Mouse (Mus musculus) lung, adult 2 months (tissue): Measurements from ENCODE around the gene Mid2. TPM values are rescaled to one million over a fixed set of nuclear protein-coding genes. Genes with fewer than 3 reads are reported as not detected.
A peak's percentile ranks its signal among the peaks of the same experiment; 100 is the strongest.

Source experiments
- DNase-seq: peaks from one replicate; pipeline ENCODE4 v3.0.0; 2022
- H3K4me1 ChIP-seq: fragments of 200-500 bp; 2 replicates; pipeline ENCODE4 v1.6.1; 2011; ENCODE audit warnings: low read length; ENCODE audit not compliant: control insufficient read depth, insufficient read depth
- H3K4me3 ChIP-seq: fragments of 200-500 bp; replicated peaks from 2 replicates; pipeline ENCODE3; 2011; ENCODE audit warnings: low read depth, mild to moderate bottlenecking, control low read depth, low read length; ENCODE audit errors: extremely low read depth
- CTCF ChIP-seq: fragments of 200-500 bp; IDR thresholded peaks from 2 replicates; pipeline ENCODE4 v1.5.1; 2011; ENCODE audit warnings: mild to moderate bottlenecking, low read length, control low read depth; ENCODE audit not compliant: insufficient read depth
- POLR2A ChIP-seq: fragments of 200-500 bp; IDR thresholded peaks from 2 replicates; pipeline ENCODE4 v1.6.1; 2011; ENCODE audit warnings: low read depth, mild to moderate bottlenecking, control low read depth, low read length, borderline replicate concordance; ENCODE audit errors: extremely low read depth
- WGBS: fragments of 180-500 bp; shearing (Covaris S2); methylation state at CpG from one replicate; pipeline ENCODE4 v1.1.7; 2018; 5-methylcytosine and 5-hydroxymethylcytosine counted together
- polyA plus RNA-seq: library from polyadenylated mRNA; depleted of rRNA; stranded (reverse); fragments of >200 nt; gene quantifications from 2 replicates; pipeline ENCODE4 v1.2.3, GENCODE M21; 2012; rRNA removed

Gene Mid2
- polyA plus RNA-seq, 1 experiment: 23.3 TPM

GRCm38 (mm10) chrX:140703224-140703623 lies 38.8 kb downstream of the Mid2 start:
- Histone ChIP-seq H3K4me1 (peaks cover 5% of the 10 kb centered on the region), H3K4me3 (no peak overlapping the region)
- DNase-seq: no peak
- no peak for TF ChIP-seq POLR2A
- no peak for TF ChIP-seq CTCF
- 82% methylated on average over 1 of the region's 1 CpGs for WGBS

GRCm38 (mm10) chrX:140706077-140706476 lies 41.7 kb downstream of the Mid2 start:
- no peak for DNase-seq

GRCm38 (mm10) chrX:140722400-140722799 lies 58.0 kb downstream of the Mid2 start:
- WGBS: 42% methylated on average over 4 of the region's 4 CpGs
- Histone ChIP-seq H3K4me1 (0 out of 2 replicates have a peak, but pooled peaks cover 2% of the 10 kb centered on the region), H3K4me3 (no peak overlapping the region)
- peak; percentile 10 for DNase-seq
- TF ChIP-seq POLR2A (no peak), CTCF (no peak)

More at GRCm38 (mm10) chrX:140706077-140706476, 41.7 kb downstream of the Mid2 start:
- H3K4me1 ChIP-seq: peaks cover 3% of the 10 kb centered on the region
- no peak overlapping the region for H3K4me3 ChIP-seq
- 64% methylated on average over 4 of the region's 4 CpGs for WGBS
- TF ChIP-seq POLR2A: no peak
- TF ChIP-seq CTCF: no peak

GRCm38 (mm10) chrX:140738986-140739385 lies 74.6 kb downstream of the Mid2 start:
- H3K4me1 ChIP-seq: no peaks in the 10 kb centered on the region; the same call in 1 of the 2 replicates
- TF ChIP-seq POLR2A (no peak), CTCF (no peak)
- no peak overlapping the region for H3K4me3 ChIP-seq
- no peak for DNase-seq

GRCm38 (mm10) chrX:140743213-140743612 lies 78.8 kb downstream of the Mid2 start:
- 55% methylated on average over 5 of the region's 5 CpGs for WGBS
- Histone ChIP-seq H3K4me1 (no peaks in the 10 kb centered on the region), H3K4me3 (no peak overlapping the region)
- TF ChIP-seq POLR2A (no peak), CTCF (no peak)
- no peak for DNase-seq

- DNase-seq: no peak
Measured at GRCm38 (mm10) chrX:140769794-140770193, 105.4 kb downstream of the Mid2 start.

GRCm38 (mm10) chrX:140805340-140805739 lies 140.9 kb downstream of the Mid2 start:
- 81% methylated on average over 2 of the region's 2 CpGs for WGBS

More at GRCm38 (mm10) chrX:140769794-140770193, 105.4 kb downstream of the Mid2 start:
- no peaks in the 10 kb centered on the region for H3K4me1 ChIP-seq
- H3K4me3 ChIP-seq: no peak overlapping the region
- TF ChIP-seq CTCF (no peak), POLR2A (no peak)
- WGBS: 50% methylated on average over 1 of the region's 1 CpGs

GRCm38 (mm10) chrX:140813312-140814006 lies 149.1 kb downstream of the Mid2 start, which contains the start of gene Tex13b:
TSS of gene Tex13b (minus strand) at chrX:140813433.
- TF ChIP-seq POLR2A (no peak), CTCF (no peak)
- DNase-seq: no peak
- 92% methylated on average over 22 of the region's 22 CpGs for WGBS
- Histone ChIP-seq H3K4me1 (no peaks in the 10 kb centered on the region), H3K4me3 (no peak within 1 kb of the TSS)

More at GRCm38 (mm10) chrX:140805340-140805739, 140.9 kb downstream of the Mid2 start:
- DNase-seq: peak; percentile 2
- H3K4me3 ChIP-seq: no peak overlapping the region
- TF ChIP-seq POLR2A (no peak), CTCF (no peak)
- no peaks in the 10 kb centered on the region for H3K4me1 ChIP-seq

Other genes starting within 250 kb of the Mid2 start
- gene Prps1, start 208.0 kb upstream of the Mid2 start, polyA plus RNA-seq: 5.8 and 10.2 TPM in 2 replicates
- 128 and 308 TPM in 2 replicates for gene Tsc22d3, start 63.9 kb upstream of the Mid2 start, polyA plus RNA-seq
- not detected in 2 replicates for gene Tex13b, start 148.8 kb downstream of the Mid2 start, polyA plus RNA-seq
- 0.16 and 0.19 TPM in 2 replicates for gene Vsig1, start 243.0 kb downstream of the Mid2 start, polyA plus RNA-seq